Mouse (Mus musculus): ENCODE measurements around the gene Pcgf6. TPM values are rescaled to one million over a fixed set of nuclear protein-coding genes. Genes with fewer than 3 reads are reported as not detected.

Gene Pcgf6
- polyA plus RNA-seq, 1 experiment from 2014 or later = 9.4 TPM

DNA sequence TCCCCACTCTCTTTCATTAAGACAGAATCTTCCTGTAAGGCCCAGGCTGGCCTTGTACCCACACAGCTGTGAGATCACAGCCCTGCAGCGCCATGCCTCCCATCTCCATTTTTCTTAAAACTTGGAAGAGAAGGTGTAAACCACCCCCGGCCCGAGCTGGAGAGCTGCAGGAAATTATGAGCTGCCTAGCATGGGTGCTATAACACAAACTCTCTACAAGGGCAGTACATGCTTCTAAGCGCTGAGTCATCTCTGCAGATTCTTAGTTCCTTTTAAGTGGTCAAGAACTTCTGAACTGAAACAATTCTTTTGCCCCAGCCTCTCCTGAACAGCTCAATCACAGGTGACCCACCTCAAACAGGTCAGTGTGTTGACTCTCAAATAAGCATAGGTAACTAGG is 15.8 kb downstream of the Pcgf6 start:
- ATAC-seq = no peak
- H3K36me3 ChIP-seq (ENCODE audit: control insufficient read depth, insufficient read depth) = peaks cover 20% of the 10 kb centered on the region
- H3K4me2 ChIP-seq (replicated peaks; ENCODE audit: low read depth) = no peak overlapping the region
- TF ChIP-seq CTCF (IDR thresholded peaks at IDR 0.05; ENCODE audit: low read depth) = no peak
- H3K9ac ChIP-seq (ENCODE audit: low read depth, low read length) = no peak overlapping the region
- H3K27ac ChIP-seq (ENCODE audit: low read depth, low read length) = no peak overlapping the region
- no peaks in the 10 kb centered on the region for H3K27me3 ChIP-seq (replicated peaks; ENCODE audit: control insufficient read depth, insufficient read depth, low read length)
- no peaks in the 10 kb centered on the region for H3K4me1 ChIP-seq (replicated peaks; ENCODE audit: control insufficient read depth, insufficient read depth, low read length)
- 89% methylated on average over 4 of the region's 4 CpGs for WGBS
- H3K4me3 ChIP-seq (ENCODE audit: low read depth, low read length) = no peak overlapping the region
- no peaks in the 10 kb centered on the region for H3K9me3 ChIP-seq (ENCODE audit: control insufficient read depth)

DNA sequence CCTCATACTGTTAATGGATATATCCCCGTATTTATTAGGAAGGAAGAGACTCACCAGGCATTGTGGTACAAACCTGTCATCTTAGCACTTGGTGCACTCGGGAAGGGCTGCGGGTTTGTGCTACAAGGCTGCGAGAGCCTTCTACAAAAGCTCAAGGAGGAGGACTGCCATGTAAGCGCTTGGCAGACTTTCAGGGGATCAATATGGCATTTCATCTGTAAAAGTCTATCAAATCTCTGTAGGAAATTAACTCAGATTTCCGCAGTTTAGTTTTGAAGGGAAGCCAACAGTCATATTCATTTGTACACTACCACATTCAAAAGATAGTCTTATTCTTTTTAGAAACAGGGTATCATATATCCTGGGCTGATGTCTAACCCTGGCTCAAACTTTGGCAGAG is 18.9 kb downstream of the Pcgf6 start:
- 93% methylated on average over 6 of the region's 6 CpGs for WGBS
- ATAC-seq = no peak
- Histone ChIP-seq H3K4me2 (replicated peaks; ENCODE audit: low read depth) (no peak overlapping the region), H3K4me3 (ENCODE audit: low read depth, low read length) (no peak overlapping the region), H3K36me3 (ENCODE audit: control insufficient read depth, insufficient read depth) (peaks cover 15% of the 10 kb centered on the region), H3K27me3 (replicated peaks; ENCODE audit: control insufficient read depth, insufficient read depth, low read length) (no peaks in the 10 kb centered on the region), H3K4me1 (replicated peaks; ENCODE audit: control insufficient read depth, insufficient read depth, low read length) (no peaks in the 10 kb centered on the region), H3K9me3 (ENCODE audit: control insufficient read depth) (no peaks in the 10 kb centered on the region), H3K9ac (ENCODE audit: low read depth, low read length) (no peak overlapping the region), H3K27ac (ENCODE audit: low read depth, low read length) (no peak overlapping the region)
- no peak for TF ChIP-seq CTCF (IDR thresholded peaks at IDR 0.05; ENCODE audit: low read depth)

DNA sequence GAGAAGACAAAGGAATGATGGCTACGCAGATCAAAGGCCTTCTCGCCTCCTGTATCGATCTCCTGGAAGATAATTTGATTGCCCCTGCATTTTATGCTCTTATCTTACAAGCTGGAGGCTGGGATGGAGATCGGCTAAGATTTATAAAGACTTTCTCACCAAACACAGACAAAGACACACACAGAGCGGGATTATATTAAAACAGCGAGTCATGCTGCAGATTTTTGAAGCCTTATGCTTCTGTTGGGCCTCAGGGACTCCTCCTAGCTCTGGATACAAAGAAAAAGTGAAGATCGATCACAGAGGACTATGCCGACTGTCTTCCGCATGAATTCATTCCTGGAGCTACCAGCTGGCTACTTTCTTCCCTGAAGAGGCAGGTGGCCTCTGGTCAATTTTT is 20.9 kb downstream of the Pcgf6 start:
- H3K9ac ChIP-seq (ENCODE audit: low read depth, low read length) = no peak overlapping the region
- no peaks in the 10 kb centered on the region for H3K27me3 ChIP-seq (replicated peaks; ENCODE audit: control insufficient read depth, insufficient read depth, low read length)
- no peaks in the 10 kb centered on the region for H3K9me3 ChIP-seq (ENCODE audit: control insufficient read depth)
- TF ChIP-seq CTCF (IDR thresholded peaks at IDR 0.05; ENCODE audit: low read depth) = no peak
- no peak overlapping the region for H3K27ac ChIP-seq (ENCODE audit: low read depth, low read length)
- WGBS = 75% methylated on average over 9 of the region's 9 CpGs
- H3K4me1 ChIP-seq (replicated peaks; ENCODE audit: control insufficient read depth, insufficient read depth, low read length) = no peaks in the 10 kb centered on the region
- peaks cover 15% of the 10 kb centered on the region for H3K36me3 ChIP-seq (ENCODE audit: control insufficient read depth, insufficient read depth)
- no peak overlapping the region for H3K4me3 ChIP-seq (ENCODE audit: low read depth, low read length)
- H3K4me2 ChIP-seq (replicated peaks; ENCODE audit: low read depth) = no peak overlapping the region
- no peak for ATAC-seq

DNA sequence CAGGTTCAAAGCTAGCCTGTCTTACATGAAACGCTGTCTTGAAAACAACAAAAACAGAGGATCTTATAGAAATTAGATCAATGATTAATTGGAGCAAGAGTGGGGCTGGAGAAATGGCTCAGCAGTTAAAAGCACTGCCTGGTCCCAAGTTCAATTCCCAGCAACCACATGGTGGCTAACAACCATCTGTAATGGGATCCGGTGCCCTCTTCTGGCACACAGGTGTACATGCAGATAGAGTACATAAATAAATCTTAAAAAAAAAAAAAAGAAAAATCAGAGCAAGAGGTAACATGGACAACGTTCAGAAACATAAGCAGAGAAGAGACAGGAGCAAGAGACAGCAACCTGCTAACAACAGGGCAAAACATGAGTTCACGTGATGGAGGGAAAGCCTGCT is 24.2 kb downstream of the Pcgf6 start:
- no peaks in the 10 kb centered on the region for H3K27me3 ChIP-seq (replicated peaks; ENCODE audit: control insufficient read depth, insufficient read depth, low read length)
- no peak overlapping the region for H3K9ac ChIP-seq (ENCODE audit: low read depth, low read length)
- no peak overlapping the region for H3K4me3 ChIP-seq (ENCODE audit: low read depth, low read length)
- H3K4me1 ChIP-seq (replicated peaks; ENCODE audit: control insufficient read depth, insufficient read depth, low read length) = no peaks in the 10 kb centered on the region
- peak; percentile 19; the same call in 1 of the 2 replicates for TF ChIP-seq CTCF (IDR thresholded peaks at IDR 0.05; ENCODE audit: low read depth)
- H3K4me2 ChIP-seq (replicated peaks; ENCODE audit: low read depth) = no peak overlapping the region
- WGBS = 88% methylated on average over 4 of the region's 4 CpGs
- no peaks in the 10 kb centered on the region for H3K9me3 ChIP-seq (ENCODE audit: control insufficient read depth)
- no peaks in the 10 kb centered on the region for H3K36me3 ChIP-seq (ENCODE audit: control insufficient read depth, insufficient read depth)
- no peak overlapping the region for H3K27ac ChIP-seq (ENCODE audit: low read depth, low read length)
- ATAC-seq = no peak

DNA sequence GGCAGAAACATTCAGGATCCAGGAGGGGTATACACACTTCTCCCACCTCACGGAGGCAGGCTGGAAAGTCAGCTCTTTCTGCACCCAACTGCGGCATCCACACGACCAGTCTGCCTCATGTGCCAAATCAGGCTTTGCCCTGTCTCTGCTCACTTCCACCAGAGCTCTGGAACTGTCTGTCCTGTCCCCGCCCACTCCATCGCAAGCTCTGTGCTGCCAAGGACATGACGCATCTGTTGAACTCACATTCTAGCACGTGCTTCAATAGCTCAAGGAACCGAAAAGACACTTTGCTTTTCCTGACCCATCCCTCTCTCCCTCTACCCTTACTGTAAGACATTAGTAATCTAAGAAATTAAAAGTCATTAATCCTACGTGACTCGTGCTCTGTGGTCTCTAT is 25.8 kb downstream of the Pcgf6 start:
- Histone ChIP-seq H3K9ac (ENCODE audit: low read depth, low read length) (no peak overlapping the region), H3K9me3 (ENCODE audit: control insufficient read depth) (no peaks in the 10 kb centered on the region), H3K4me1 (replicated peaks; ENCODE audit: control insufficient read depth, insufficient read depth, low read length) (no peaks in the 10 kb centered on the region), H3K36me3 (ENCODE audit: control insufficient read depth, insufficient read depth) (no peaks in the 10 kb centered on the region), H3K27me3 (replicated peaks; ENCODE audit: control insufficient read depth, insufficient read depth, low read length) (no peaks in the 10 kb centered on the region), H3K4me2 (replicated peaks; ENCODE audit: low read depth) (no peak overlapping the region), H3K27ac (ENCODE audit: low read depth, low read length) (no peak overlapping the region), H3K4me3 (ENCODE audit: low read depth, low read length) (no peak overlapping the region)
- WGBS = 55% methylated on average over 10 of the region's 10 CpGs
- no peak for ATAC-seq
- TF ChIP-seq CTCF (IDR thresholded peaks at IDR 0.05; ENCODE audit: low read depth) = no peak

DNA sequence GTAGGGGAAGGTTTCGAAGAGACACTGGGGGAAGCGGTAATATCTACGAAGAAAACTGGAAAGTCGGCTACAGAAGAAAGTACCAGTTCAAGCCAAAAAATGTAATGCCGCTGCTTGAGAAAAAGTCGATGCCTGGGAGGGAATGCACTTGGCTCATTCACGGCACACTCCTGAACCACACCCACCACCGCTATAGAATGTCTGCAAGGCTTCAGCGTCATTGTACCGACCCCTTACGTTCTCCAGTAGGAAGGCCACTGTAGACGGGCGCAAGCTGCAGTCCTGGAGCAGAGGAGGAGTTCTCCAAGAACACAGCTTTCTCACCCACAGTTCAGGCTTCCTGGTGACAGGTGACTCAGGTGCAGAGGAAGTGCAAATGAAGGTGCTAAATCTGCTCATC is 27.2 kb downstream of the Pcgf6 start:
- Histone ChIP-seq H3K4me3 (ENCODE audit: low read depth, low read length) (no peak overlapping the region), H3K4me2 (replicated peaks; ENCODE audit: low read depth) (no peak overlapping the region), H3K27me3 (replicated peaks; ENCODE audit: control insufficient read depth, insufficient read depth, low read length) (no peaks in the 10 kb centered on the region), H3K4me1 (replicated peaks; ENCODE audit: control insufficient read depth, insufficient read depth, low read length) (no peaks in the 10 kb centered on the region), H3K27ac (ENCODE audit: low read depth, low read length) (no peak overlapping the region), H3K9ac (ENCODE audit: low read depth, low read length) (no peak overlapping the region), H3K36me3 (ENCODE audit: control insufficient read depth, insufficient read depth) (no peaks in the 10 kb centered on the region), H3K9me3 (ENCODE audit: control insufficient read depth) (no peaks in the 10 kb centered on the region)
- WGBS = 74% methylated on average over 13 of the region's 13 CpGs
- TF ChIP-seq CTCF (IDR thresholded peaks at IDR 0.05; ENCODE audit: low read depth) = no peak
- no peak for ATAC-seq

DNA sequence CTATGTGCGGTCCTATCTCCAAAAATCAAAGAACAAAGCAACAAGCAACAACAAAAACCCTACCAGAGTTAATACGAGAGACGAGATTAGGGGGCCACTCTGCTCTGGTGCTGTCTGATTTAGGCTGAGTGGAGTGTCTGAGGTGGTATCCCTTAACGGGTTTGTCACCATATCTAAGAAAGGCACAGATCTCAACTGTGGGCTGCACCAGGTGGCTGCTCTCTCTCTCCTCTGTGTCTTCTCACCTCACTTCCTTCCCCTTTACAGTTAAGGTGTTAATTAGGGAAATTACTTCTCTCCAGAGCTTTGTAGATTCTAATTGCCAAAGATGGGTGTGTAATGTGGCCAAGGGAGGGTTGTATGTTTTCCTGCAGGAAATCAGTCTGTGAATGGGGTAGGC is 28.0 kb downstream of the Pcgf6 start:
- Histone ChIP-seq H3K4me3 (ENCODE audit: low read depth, low read length) (no peak overlapping the region), H3K27me3 (replicated peaks; ENCODE audit: control insufficient read depth, insufficient read depth, low read length) (peaks cover 2% of the 10 kb centered on the region; the same call in 1 of the 2 replicates), H3K27ac (ENCODE audit: low read depth, low read length) (no peak overlapping the region), H3K9me3 (ENCODE audit: control insufficient read depth) (no peaks in the 10 kb centered on the region), H3K9ac (ENCODE audit: low read depth, low read length) (no peak overlapping the region), H3K36me3 (ENCODE audit: control insufficient read depth, insufficient read depth) (no peaks in the 10 kb centered on the region), H3K4me1 (replicated peaks; ENCODE audit: control insufficient read depth, insufficient read depth, low read length) (no peaks in the 10 kb centered on the region), H3K4me2 (replicated peaks; ENCODE audit: low read depth) (no peak overlapping the region)
- ATAC-seq = no peak
- no peak for TF ChIP-seq CTCF (IDR thresholded peaks at IDR 0.05; ENCODE audit: low read depth)
- 83% methylated on average over 4 of the region's 4 CpGs for WGBS

All from intestine, postnatal 0 days (tissue).